Mouse (Mus musculus) midbrain, postnatal 0 days (tissue): Measurements from ENCODE around the gene Gramd1b. TPM values are rescaled to one million over a fixed set of nuclear protein-coding genes. Genes with fewer than 3 reads are reported as not detected.

Experiments used
- ATAC-seq: fragments of 200-750 bp; cut with Nextera tagmentation; 2 replicates; pipeline ENCODE4 v1.8.0; 2017; ENCODE audit warnings: moderate number of reproducible peaks, mild to moderate bottlenecking, moderate TSS enrichment, moderate library complexity; ENCODE audit not compliant: low FRiP score
- DNase-seq: peaks from one replicate; pipeline ENCODE4 v3.0.0-alpha.2; 2015; ENCODE audit warnings: low spot score
- H3K27ac ChIP-seq: fragments of 300-500 bp; sonication (generic); 2 replicates; pipeline ENCODE4 v1.5.1; 2014; ENCODE audit warnings: low read depth, mild to moderate bottlenecking, low read length, mixed read lengths
- H3K27me3 ChIP-seq: fragments of 300-500 bp; sonication (generic); 2 replicates; pipeline ENCODE4 v1.6.1; 2014; ENCODE audit warnings: low read length, control low read depth, mixed read lengths; ENCODE audit not compliant: insufficient read depth
- H3K36me3 ChIP-seq: fragments of 300-500 bp; sonication (generic); 2 replicates; pipeline ENCODE4 v1.6.1; 2014; ENCODE audit warnings: low read length, control low read depth, mixed read lengths; ENCODE audit not compliant: insufficient read depth
- H3K4me1 ChIP-seq: fragments of 300-500 bp; sonication (generic); 2 replicates; pipeline ENCODE4 v1.6.1; 2014; ENCODE audit warnings: mild to moderate bottlenecking, control low read depth, antibody characterized with exemption, low read length, mixed read lengths; ENCODE audit not compliant: insufficient read depth
- H3K4me2 ChIP-seq: fragments of 300-500 bp; sonication (generic); 2 replicates; pipeline ENCODE4 v1.6.1; 2014; ENCODE audit warnings: low read depth, mild to moderate bottlenecking, low read length, mixed read lengths; ENCODE audit not compliant: poor library complexity, severe bottlenecking
- H3K4me3 ChIP-seq: fragments of 300-500 bp; sonication (generic); 2 replicates; pipeline ENCODE4 v1.5.1; 2014; ENCODE audit warnings: low read depth, mild to moderate bottlenecking, low read length, moderate library complexity
- H3K9ac ChIP-seq: fragments of 300-500 bp; sonication (generic); replicated peaks from 2 replicates; pipeline ENCODE4 v1.6.1; 2014; ENCODE audit warnings: mild to moderate bottlenecking, low read length, moderate library complexity, mixed read lengths; ENCODE audit not compliant: poor library complexity, severe bottlenecking
- H3K9me3 ChIP-seq: fragments of 300-500 bp; sonication (generic); 2 replicates; pipeline ENCODE4 v1.6.1; 2016; ENCODE audit warnings: low read length, control low read depth
- CTCF ChIP-seq: IDR thresholded peaks from 2 replicates; pipeline ENCODE4 v1.5.1; 2016; ENCODE audit warnings: antibody characterized with exemption, mild to moderate bottlenecking
- WGBS: fragments of 180-500 bp; shearing (Covaris S2); extraction: QIAGEN DNeasy Blood & Tissue Kit; methylation state at CpG from one replicate; pipeline ENCODE4 v1.1.7; 2014; 5-methylcytosine and 5-hydroxymethylcytosine counted together
- polyA plus RNA-seq: library from polyadenylated mRNA; unstranded; fragments of >200 nt; fragmentation: Nextera tagmentation; extraction: Ambion mirVana; gene quantifications from 2 replicates; pipeline ENCODE4 v1.2.1, GENCODE M21; 2015
- total RNA-seq: library from RNA; depleted of rRNA; stranded (reverse); fragments of >200 nt; gene quantifications from 2 replicates; pipeline ENCODE4 v1.2.3, GENCODE M21; 2014

Gramd1b gene
- total and polyA plus RNA-seq, 2 experiments from 2014 or later = 19.1 to 48.3 TPM

- no peak for TF ChIP-seq CTCF
- H3K9ac ChIP-seq = no peak overlapping the region
- no peak for ATAC-seq
- H3K27me3 ChIP-seq = no peaks in the 10 kb centered on the region
- no peak overlapping the region for H3K4me3 ChIP-seq
- WGBS = 85% methylated on average over 6 of the region's 6 CpGs
- H3K4me2 ChIP-seq = no peak overlapping the region
- H3K4me1 ChIP-seq = 0 out of 2 replicates have a peak, but pooled peaks cover 4% of the 10 kb centered on the region
- H3K27ac ChIP-seq = no peak overlapping the region
- no peak for DNase-seq
- no peaks in the 10 kb centered on the region for H3K9me3 ChIP-seq
- no peaks in the 10 kb centered on the region for H3K36me3 ChIP-seq
These were observed 14.0 kb upstream of the Gramd1b start for GRCm38 (mm10) chr9:40545193-40545592.

- ATAC-seq (peak; percentile 32; the same call in 1 of the 2 replicates), DNase-seq (peak; percentile 71)
- Histone ChIP-seq H3K27ac (peak overlapping the region; percentile 38; the same call in 1 of the 2 replicates), H3K9ac (no peak overlapping the region), H3K27me3 (no peaks in the 10 kb centered on the region), H3K9me3 (no peaks in the 10 kb centered on the region), H3K36me3 (no peaks in the 10 kb centered on the region), H3K4me3 (no peak overlapping the region), H3K4me1 (0 out of 2 replicates have a peak, but pooled peaks cover 4% of the 10 kb centered on the region), H3K4me2 (no peak overlapping the region)
- WGBS = 46% methylated on average over 8 of the region's 8 CpGs
- no peak for TF ChIP-seq CTCF
These were observed 8.5 kb upstream of the Gramd1b start for GRCm38 (mm10) chr9:40539588-40540140.

- H3K27me3 ChIP-seq = no peaks in the 10 kb centered on the region
- H3K9me3 ChIP-seq = no peaks in the 10 kb centered on the region
- no peak overlapping the region for H3K27ac ChIP-seq
- 0 out of 2 replicates have a peak, but pooled peaks cover 4% of the 10 kb centered on the region for H3K4me1 ChIP-seq
- H3K4me2 ChIP-seq = no peak overlapping the region
- WGBS = 24% methylated on average over 2 of the region's 2 CpGs
- no peaks in the 10 kb centered on the region for H3K36me3 ChIP-seq
- no peak overlapping the region for H3K4me3 ChIP-seq
- peak; percentile 97 for DNase-seq
- H3K9ac ChIP-seq = no peak overlapping the region
- no peak for TF ChIP-seq CTCF
- peak; percentile 88 for ATAC-seq
These were observed 6.5 kb upstream of the Gramd1b start for GRCm38 (mm10) chr9:40537708-40538105.

GRCm38 (mm10) chr9:40537044-40537707, 6.0 kb upstream of the Gramd1b start:
- no peak overlapping the region for H3K4me3 ChIP-seq
- WGBS = 89% methylated on average over 3 of the region's 3 CpGs
- no peaks in the 10 kb centered on the region for H3K9me3 ChIP-seq

GRCm38 (mm10) chr9:40530536-40530935, 647 bp downstream of the Gramd1b start:
- Histone ChIP-seq H3K4me2 (peak overlapping the region; percentile 88), H3K4me1 (no peaks in the 10 kb centered on the region), H3K4me3 (peak overlapping the region; percentile 62), H3K27ac (no peak overlapping the region), H3K27me3 (no peaks in the 10 kb centered on the region), H3K9me3 (no peaks in the 10 kb centered on the region), H3K9ac (peak overlapping the region; percentile 74; the same call in 1 of the 2 replicates), H3K36me3 (no peaks in the 10 kb centered on the region)
- no peak for TF ChIP-seq CTCF
- 59% methylated on average over 8 of the region's 8 CpGs for WGBS
- ATAC-seq (no peak), DNase-seq (no peak)

More at GRCm38 (mm10) chr9:40537044-40537707, 6.0 kb upstream of the Gramd1b start:
- Histone ChIP-seq H3K36me3 (no peaks in the 10 kb centered on the region), H3K27ac (no peak overlapping the region), H3K27me3 (no peaks in the 10 kb centered on the region), H3K4me1 (0 out of 2 replicates have a peak, but pooled peaks cover 4% of the 10 kb centered on the region), H3K9ac (no peak overlapping the region), H3K4me2 (no peak overlapping the region)
- TF ChIP-seq CTCF = no peak
- no peak for ATAC-seq
- no peak for DNase-seq

GRCm38 (mm10) chr9:40528733-40529132, 2.5 kb downstream of the Gramd1b start:
- no peak overlapping the region for H3K27ac ChIP-seq
- 79% methylated on average over 4 of the region's 4 CpGs for WGBS
- no peak for ATAC-seq

More at GRCm38 (mm10) chr9:40528733-40529132, 2.5 kb downstream of the Gramd1b start:
- no peak overlapping the region for H3K4me3 ChIP-seq
- no peaks in the 10 kb centered on the region for H3K27me3 ChIP-seq
- H3K9me3 ChIP-seq = no peaks in the 10 kb centered on the region
- no peak overlapping the region for H3K9ac ChIP-seq
- H3K4me2 ChIP-seq = no peak overlapping the region
- H3K4me1 ChIP-seq = no peaks in the 10 kb centered on the region
- no peak for DNase-seq
- H3K36me3 ChIP-seq = no peaks in the 10 kb centered on the region
- TF ChIP-seq CTCF = no peak
